Mouse (Mus musculus) gastrocnemius, adult 8-10 months (tissue): ENCODE data around the gene Zc3h10. TPM values are rescaled to one million over a fixed set of nuclear protein-coding genes. Genes with fewer than 3 reads are reported as not detected.

Experiments used
- DNase-seq, 2 experiments: peaks; one replicate each; pipeline ENCODE4 v3.0.0; 2022; ENCODE audit warnings: low spot score in 2 of 2
- total RNA-seq, 4 experiments: library from RNA; stranded (reverse); gene quantifications; 2 replicates each; pipeline ENCODE4 v1.2.4; 2022

The Zc3h10 gene
- 1 to 10 TPM; 5.7 to 7.5 (median 6.7) TPM for total RNA-seq

DNA sequence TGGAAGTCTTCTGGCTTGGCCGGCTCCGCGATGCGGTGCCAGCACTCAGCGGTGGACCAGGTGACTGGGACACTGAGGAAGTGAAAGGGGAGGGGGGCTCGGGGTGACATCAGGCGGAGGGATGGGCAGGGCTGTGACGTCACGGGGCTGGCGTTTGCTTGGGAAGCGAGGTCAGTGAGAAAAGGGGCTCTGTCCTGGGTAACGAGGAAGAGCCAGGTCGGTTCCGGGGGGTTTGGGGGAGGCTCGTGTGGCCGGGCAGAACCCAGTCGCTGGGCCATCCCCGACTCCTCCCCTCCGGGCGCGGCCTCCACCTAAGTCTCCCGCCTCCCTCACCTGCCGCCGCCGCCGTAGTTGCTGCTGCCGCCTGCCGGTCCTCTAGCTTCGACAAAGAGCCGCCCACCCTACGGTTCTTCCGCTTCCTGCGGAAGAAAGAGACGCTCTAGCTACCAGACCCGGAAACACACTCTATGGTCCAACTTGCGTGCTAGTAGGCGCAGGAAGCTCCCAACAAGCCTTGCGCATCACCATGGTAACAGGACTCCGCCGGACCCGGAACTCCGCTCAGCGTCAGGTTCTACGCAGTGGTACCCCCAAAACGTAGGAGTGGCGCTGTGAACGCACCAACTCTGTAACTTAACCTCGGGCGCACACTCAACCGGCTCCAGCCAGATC, at the start of gene Zc3h10:
Gene Zc3h10 (minus strand): TSS at position 414 of the 672 bp plus-strand sequence.
- DNase-seq, result peak; percentile 85 to 93

DNA sequence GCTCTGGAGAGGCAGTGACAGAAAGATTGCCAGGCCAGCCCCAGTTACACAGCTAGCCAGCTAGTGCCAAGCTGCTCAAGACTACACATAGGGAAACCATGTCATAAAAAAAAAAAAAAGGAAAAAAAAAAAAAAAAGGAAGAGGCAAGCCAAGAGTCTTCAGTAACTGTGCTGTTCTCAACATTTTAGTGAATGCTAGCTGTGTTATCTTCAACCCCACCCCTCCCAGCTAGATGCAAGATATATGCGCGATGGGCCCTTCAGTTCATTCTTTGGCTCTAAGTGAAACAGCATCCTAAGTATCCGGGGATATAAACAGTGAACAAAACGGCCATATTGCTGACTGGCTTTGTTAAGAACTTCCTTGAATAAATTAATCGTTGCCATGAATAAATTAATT, 45.2 kb upstream of the Zc3h10 start:
- DNase-seq, result no peak

DNA sequence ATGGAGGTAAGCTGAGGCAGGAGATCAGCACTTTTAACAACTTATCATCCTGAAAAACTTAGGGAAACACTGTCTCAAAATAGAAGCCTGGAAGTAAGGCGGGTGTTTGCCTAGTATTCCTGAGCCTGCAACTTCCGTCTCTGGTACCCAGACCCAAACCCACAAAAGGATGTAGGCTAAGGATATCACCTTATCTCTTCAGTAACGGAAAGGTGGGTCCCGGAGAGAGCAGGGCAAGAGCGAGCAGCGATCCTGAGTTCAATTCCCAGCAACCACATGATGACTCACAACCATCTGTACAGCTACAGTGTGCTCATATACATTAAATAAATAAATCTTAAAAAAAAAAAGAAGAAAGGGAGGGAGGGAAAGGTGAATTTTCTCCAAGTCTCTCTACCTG, 43.9 kb upstream of the Zc3h10 start:
- DNase-seq, result no peak

- DNase-seq, result no peak
Measured at GRCm38 (mm10) chr10:128590193-128590690, 42.7 kb upstream of the Zc3h10 start.

GRCm38 (mm10) chr10:128589464-128590192, 42.1 kb upstream of the Zc3h10 start, which contains the start of gene Erbb3:
TSS of gene Erbb3 (minus strand) at chr10:128589652.
- peak in 1 of 2 experiments; percentile 13 for DNase-seq

DNA sequence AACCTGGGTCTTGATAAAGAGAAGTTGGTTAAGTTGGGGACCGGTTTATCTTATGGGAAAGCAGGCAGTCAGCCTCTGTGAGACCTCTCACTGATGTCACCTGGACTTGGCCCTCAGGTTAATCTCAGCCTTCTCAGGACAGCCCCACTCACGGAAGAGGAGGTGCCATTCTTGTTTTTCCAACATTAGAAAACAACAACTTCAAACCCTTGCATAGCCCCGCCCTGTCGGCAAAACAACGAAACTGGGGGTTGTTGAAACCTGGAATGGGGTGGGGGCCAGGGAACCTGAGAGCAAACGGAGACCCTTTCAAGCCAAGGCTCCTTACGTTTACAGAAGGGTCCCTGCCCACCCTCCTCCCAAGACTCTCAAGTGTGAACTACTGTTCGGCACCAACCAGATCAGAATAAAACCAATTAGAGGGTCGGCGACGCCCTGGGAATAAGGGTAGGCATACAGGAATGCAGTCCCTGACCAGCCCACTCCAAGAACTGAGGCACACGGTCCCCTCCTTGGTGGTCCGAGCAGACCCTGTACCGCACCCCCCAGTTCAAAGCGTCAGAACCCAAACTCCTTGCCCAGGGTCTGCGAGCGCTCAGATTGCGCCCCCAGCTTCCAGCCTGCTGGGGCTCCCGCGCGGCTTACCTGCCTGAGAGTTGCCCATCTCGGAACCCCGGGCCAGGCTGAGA, 41.3 kb upstream of the Zc3h10 start:
- DNase-seq, result no peak

DNA sequence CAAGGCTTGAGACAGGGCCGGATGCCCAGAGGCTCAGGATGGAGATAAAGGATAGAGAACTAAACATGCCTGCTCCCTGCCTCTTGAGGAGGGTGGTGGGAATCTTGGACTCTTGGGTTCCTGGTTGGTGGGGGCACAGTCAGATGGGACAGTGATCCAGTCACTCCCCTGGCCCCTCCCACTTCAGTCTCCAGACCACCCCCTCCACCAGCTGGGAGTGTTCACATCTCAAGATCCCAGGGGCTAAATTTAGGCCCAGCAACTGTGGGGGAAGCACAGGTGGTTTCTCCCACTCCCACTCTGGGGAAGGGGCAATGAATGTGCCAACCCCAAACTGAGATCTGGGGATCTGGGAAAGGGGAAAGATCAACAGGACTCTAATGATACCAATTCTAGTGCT, 40.6 kb upstream of the Zc3h10 start:
- no peak for DNase-seq

- DNase-seq, result no peak
Measured at GRCm38 (mm10) chr10:128587697-128588096, 40.1 kb upstream of the Zc3h10 start.

GRCm38 (mm10) chr10:128587120-128587519, 39.5 kb upstream of the Zc3h10 start:
- DNase-seq, result no peak

- DNase-seq, result no peak
Measured at GRCm38 (mm10) chr10:128586546-128586945, 39.0 kb upstream of the Zc3h10 start.

DNA sequence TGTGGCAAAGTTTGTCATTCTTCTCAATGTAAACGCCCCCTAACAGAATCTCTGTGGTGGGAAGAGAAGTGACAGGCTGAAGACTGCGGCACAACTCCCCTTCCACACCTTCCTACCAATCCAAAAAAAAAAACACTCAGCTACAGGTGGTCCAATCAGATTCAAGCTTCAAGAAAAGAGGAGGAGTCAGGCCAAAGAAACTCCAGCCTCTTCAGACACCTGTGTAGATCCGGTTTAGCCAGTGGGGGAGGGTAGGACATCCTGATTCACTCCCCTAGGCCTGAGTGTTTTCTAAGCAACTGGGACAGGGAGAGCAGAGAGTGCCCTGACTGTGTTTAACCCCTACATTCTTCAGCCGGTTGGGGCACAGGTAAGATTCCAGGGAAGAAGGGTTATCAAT, 36.8 kb upstream of the Zc3h10 start:
- DNase-seq, result no peak

DNA sequence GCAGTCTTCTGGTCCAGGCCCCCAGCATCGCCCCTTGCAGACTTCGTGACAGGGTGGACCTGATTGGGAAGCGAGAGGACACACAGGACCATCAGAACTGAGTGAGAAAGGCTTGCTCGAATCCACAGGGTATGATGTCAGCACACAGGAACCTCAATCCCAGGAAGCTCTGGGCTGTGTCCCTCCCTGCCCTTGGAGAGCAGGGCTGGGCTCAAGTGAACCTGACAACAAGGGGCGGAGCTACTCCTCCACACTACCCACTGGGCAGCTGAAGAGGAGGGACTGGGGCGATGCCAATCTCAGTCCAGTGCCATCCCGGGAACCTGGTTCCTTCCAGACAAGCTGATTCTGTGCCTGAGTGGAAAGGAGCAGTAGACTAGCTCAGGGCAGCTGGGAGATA, 36.1 kb upstream of the Zc3h10 start:
- DNase-seq, result peak; percentile 40 to 65

- DNase-seq, result no peak
Measured at GRCm38 (mm10) chr10:128579731-128580130, 32.2 kb upstream of the Zc3h10 start.

- no peak for DNase-seq
Measured at GRCm38 (mm10) chr10:128579298-128579697, 31.7 kb upstream of the Zc3h10 start.

DNA sequence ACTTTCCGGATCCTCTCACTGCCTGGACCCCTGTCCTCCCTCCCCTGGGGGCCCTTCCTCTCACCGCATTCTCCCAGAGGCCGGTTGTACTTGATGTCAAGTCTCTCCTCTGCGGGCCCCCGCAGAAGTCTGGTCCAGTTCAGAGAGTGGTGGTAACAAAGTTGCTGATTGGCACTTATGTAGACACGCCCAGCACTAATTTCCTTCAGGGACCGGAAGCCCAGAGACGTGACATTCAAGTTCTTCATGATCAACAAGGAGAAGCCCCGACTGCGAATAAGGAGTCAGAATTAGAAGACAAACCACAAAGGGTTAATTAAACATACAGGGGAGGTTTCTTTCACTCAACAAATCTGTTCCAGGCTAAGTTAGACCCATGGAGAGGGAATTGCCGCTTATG, 30.8 kb upstream of the Zc3h10 start:
- DNase-seq, result no peak

DNA sequence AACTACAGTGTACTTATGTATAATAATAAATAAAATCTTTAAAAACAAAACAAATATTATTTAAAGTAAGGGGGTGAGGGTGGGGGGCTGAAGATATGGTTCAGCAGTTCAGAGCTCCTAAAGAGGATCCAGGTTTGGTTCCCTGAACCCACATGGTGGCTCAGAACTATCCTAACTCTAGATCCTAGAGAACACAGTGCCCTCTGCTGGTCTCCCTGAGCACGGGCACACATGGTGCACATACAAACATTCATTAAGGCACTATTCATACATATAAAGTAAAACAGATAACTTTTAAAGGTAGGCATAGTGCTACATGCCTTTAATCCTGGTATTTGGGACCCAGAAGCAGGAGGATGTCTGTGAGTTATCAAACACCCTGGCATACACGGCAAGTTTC, 27.5 kb upstream of the Zc3h10 start:
- no peak for DNase-seq

- peak; percentile 94 to 97 for DNase-seq
Measured at GRCm38 (mm10) chr10:128565788-128566531, 18.4 kb upstream of the Zc3h10 start, which contains the start of gene Pa2g4. TSS of gene Pa2g4 (minus strand) at chr10:128565987.

DNA sequence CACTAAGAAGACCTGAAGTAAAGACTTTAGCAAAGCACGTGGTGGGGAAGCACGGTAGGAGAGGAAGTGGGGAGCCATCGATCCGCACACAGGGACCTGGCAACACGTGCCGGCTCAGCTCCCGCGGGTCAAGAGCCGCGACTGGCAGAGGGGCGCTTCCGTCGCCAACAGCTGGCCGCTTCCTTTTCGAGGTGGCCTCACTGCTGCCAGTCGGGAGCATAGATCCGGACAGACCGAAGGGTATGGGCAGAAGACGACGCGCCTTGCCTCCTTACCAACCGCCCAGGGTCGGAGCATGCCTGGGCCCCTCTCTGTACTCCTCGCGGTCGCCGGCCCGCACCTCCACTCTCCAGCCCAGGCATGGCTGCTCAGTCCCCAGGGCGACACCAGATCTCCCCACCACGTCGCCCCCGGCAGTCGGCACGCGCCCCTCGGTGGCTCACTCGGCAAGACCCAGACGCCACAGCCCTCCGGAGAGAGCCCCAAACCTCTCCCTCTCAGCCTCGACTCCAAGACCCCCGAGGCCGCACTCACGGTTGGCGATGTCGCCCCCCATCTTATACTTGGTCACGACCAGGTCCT, 17.7 kb upstream of the Zc3h10 start:
- no peak for DNase-seq

DNA sequence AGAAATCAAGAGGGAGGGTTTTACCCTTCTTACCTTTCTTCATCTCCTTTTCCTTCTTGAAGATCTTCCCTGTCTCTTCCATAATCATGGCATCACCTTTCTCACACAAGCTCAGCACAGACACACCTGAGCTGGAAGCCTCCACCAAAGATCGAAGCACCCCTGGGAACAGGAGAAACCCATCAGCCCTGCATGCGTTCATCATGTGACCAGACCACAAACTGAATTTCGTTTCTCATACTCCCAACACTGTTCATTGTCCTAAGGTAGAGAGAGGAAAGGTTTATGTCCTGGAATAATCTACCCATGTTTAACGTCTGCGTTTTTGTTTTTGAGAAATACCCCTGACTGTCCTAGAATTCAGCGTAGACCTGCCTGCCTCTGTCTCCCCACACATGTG, 16.0 kb upstream of the Zc3h10 start:
- DNase-seq, result no peak

- no peak for DNase-seq
Measured at GRCm38 (mm10) chr10:128556963-128557362, 9.4 kb upstream of the Zc3h10 start.

- DNase-seq, result no peak
Measured at GRCm38 (mm10) chr10:128556286-128556685, 8.7 kb upstream of the Zc3h10 start.
